Mouse (Mus musculus) layer of hippocampus, adult 18-20 months (tissue): ENCODE data around the gene H2-Ob. TPM values are rescaled to one million over a fixed set of nuclear protein-coding genes. Genes with fewer than 3 reads are reported as not detected.

ENCODE experiments used
- DNase-seq, 2 experiments: peaks; one replicate each; pipeline ENCODE4 v3.0.0; 2022; ENCODE audit warnings: low spot score in 2 of 2
- total RNA-seq, 2 experiments: library from RNA; stranded (reverse); gene quantifications; 2 replicates each; pipeline ENCODE4 v1.2.3; 2021

The H2-Ob gene
- total RNA-seq, 2 experiments from 2014 or later, result 0.20 to 0.37 TPM

DNA sequence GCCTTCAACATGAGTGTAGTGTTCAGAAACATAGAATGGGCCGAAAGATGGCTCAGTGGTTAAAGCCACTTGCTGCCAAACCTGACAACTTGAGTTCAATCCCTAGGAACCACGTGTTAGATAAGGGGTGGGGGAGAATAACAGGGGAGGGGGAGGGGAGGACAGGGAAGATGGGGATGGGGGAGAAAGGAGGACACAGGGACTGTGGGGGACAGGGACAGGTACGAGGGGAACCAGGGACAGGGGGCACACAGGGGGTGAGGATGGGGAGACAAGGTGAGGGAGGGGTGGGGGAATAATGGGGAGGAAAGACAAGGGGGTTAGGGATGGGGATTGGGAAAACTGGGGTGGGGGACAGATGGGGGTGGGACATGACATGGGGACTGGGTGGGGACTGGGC, 1.7 kb downstream of the H2-Ob start:
- no peak for DNase-seq

DNA sequence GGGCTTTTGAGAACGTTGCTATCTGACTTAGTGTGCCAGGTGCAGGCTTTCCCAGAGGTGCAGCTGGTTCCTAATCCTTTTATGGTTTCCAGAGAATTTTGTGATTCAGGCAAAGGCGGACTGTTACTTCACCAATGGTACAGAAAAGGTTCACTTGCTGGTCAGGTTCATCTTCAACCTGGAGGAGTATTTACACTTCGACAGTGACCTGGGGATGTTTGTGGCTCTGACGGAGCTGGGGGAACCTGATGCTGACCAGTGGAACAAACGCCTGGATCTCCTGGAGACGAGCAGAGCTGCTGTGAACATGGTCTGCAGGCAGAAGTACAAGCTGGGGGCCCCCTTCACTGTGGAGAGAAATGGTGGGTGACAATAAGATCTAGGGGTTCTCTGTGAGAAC, 2.2 kb downstream of the H2-Ob start:
- no peak for DNase-seq

DNA sequence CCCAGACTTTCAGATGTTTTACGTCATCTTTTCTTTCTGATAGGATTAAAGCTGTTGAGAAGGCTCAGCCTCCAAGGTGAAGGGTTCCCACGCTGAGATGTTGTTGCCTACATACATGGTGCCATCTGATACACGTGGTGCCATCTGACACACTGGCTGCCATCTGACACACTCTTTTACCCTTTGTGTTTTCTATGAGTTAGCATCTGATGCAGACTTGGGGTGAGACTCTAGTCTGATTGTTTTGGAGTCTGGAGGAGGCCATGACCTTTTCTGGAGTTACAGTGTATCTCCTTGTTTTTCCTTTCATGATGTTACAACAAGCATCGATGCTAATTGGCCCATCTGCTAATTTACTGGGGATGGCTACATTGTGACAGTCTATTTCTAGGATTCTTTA, 6.0 kb downstream of the H2-Ob start:
- peak in 1 of 2 experiments; percentile 59 for DNase-seq

DNA sequence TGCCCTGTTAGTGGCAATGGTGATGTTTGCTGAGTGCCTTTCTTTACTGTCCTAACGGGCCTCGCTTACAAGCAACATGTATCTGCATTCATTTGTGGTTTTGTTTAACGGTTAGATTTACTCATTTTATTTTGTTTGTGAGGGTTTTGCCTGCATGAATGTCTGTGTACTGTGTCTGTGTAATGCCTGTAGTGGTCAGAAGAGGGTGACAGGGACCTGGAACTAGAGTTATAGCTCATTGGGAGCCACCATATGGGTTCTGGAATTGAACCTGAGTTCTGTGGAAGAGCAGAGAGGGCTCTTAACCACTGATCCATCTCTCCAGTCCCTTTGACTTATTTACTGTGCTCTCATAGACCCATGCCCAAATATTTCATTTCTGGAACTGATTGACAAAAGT, 8.3 kb downstream of the H2-Ob start:
- no peak for DNase-seq

- DNase-seq, result no peak
These were observed 10.1 kb downstream of the H2-Ob start for GRCm38 (mm10) chr17:34248764-34249163.

DNA sequence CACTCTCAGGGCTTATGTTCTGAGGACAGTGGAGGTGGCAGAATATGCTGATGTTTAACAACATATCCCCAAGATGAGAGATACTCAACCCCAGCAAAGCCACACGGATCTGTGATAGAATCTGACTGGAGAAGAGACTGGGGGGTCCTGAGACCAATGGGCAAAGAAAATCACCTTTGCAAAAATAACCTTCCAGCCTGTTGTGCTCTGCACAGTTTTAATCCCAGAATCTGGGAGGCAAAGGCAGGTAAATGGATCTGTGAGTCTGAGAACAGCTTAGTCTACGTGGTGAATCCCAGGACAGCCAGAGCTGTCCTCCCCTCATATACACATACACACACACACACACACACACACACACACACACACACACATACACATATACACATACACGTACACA, 10.7 kb downstream of the H2-Ob start:
- no peak for DNase-seq

DNA sequence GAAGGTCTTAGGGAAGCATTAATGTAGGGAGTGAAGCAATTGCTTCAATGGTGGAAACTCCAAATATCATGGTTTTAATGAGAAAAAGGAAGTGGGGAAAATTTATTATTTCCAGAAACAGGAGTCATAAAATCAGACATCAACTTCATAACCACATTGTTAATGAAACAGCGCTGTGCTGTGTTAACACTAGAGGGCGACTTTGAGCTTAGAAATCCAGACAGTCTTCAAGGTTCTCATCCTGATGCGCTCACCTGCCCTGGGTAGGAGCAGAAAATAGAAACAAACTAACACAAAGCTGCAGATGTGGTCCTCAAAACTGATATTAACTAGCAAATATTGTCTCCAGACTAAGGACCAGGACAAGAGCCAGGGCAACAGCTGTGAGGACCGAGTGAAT, 11.2 kb downstream of the H2-Ob start:
- DNase-seq, result peak; percentile 19 to 73

DNA sequence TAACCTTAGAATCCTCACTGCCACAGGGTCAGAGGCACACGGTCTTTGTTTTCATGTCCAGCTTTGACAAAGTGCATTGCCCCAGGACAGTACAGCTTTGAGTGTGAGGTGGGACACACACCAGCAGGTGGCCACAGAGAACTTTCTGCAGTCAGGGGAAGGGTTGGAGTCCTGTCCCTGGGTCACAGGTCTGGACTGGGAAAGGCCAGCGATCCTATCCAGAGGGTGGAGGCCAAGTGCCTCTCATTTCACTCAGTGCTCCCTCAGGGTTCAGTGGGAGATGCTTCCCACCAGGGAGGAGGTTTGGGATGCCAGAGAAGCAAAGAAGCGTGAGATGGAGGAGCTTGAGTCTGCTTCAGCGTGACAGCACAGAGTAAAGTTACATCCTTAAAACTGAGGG, 13.0 kb downstream of the H2-Ob start:
- DNase-seq, result no peak

DNA sequence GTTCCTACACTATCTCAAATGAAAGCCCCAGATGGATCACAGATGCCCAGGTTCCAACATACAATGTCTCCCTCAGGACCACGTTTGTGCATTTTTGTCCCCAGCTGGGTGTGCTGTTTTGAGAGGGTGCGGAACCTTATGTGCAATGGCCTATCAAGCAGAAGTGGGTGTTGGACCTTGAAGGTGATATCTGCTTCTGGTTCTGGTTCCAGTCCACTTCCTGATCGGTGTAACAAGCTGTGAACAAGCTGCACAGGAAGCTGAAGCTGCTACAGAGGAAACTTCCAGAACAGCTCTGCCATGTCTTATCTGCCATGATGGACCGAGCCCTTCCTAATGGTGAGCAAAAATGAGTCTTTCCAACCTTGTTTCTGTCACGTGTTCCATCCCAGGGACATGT, 17.8 kb downstream of the H2-Ob start:
- DNase-seq, result no peak

GRCm38 (mm10) chr17:34257594-34258375, 19.1 kb downstream of the H2-Ob start, which contains the start of gene H2-Ab1:
Gene H2-Ab1, plus strand, starts transcription at chr17:34257689.
- peak; percentile 63 to 89 for DNase-seq

DNA sequence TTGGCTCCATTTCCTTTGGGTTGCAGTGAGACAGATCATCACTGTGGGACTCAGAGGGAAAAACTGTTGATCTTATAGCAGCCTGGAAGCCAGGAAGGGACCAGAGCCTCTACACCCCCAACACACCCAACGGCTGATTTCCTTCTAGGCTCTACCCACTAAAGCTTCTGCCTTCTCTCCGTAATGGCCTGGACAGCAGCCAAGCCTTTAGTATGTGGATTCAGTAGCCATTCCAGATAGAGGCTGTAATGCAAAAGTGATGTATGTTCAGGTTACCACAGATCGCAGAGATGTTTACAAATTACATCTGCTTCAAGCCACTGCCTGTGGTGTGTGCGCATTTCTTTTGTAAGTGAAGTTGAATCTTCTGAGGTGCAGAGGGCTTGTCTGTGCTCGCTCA, 21.8 kb downstream of the H2-Ob start:
- DNase-seq, result no peak

DNA sequence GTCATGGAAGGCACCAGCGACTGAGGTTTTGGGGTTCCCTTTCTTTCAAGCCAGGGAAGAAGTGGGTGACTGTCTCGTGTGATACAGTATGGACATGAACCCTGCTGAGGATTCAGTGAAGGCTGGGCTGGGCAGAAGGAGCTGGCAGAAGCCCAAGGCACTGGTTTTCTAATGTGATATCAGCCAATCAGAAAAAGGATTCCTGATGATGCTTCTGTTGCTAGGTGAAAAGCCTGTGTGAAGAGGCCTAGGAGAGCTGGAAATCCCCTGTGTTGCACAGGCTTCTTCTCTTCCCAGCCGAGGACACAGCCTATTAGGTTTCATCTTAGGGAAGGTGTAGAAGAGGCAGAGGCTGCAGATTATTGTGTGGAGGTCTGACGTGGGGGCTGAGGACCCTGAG, 22.8 kb downstream of the H2-Ob start:
- DNase-seq, result peak in 1 of 2 experiments; percentile 88

DNA sequence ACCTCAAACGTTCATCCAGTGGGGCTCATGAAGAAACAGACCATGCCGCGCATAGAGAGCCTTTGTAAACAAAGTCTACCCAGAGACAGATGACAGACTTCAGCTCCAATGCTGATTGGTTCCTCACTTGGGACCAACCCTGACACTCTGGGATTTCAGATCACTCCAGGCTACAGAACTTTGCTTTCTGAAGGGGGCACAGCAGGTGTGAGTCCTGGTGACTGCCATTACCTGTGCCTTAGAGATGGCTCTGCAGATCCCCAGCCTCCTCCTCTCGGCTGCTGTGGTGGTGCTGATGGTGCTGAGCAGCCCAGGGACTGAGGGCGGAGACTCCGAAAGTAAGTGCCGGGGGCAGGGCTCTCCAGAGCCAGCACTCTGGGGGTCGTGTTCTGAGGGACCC, 24.4 kb downstream of the H2-Ob start:
- peak; percentile 57 to 90 for DNase-seq

GRCm38 (mm10) chr17:34263811-34264371, 25.2 kb downstream of the H2-Ob start:
- DNase-seq, result no peak

DNA sequence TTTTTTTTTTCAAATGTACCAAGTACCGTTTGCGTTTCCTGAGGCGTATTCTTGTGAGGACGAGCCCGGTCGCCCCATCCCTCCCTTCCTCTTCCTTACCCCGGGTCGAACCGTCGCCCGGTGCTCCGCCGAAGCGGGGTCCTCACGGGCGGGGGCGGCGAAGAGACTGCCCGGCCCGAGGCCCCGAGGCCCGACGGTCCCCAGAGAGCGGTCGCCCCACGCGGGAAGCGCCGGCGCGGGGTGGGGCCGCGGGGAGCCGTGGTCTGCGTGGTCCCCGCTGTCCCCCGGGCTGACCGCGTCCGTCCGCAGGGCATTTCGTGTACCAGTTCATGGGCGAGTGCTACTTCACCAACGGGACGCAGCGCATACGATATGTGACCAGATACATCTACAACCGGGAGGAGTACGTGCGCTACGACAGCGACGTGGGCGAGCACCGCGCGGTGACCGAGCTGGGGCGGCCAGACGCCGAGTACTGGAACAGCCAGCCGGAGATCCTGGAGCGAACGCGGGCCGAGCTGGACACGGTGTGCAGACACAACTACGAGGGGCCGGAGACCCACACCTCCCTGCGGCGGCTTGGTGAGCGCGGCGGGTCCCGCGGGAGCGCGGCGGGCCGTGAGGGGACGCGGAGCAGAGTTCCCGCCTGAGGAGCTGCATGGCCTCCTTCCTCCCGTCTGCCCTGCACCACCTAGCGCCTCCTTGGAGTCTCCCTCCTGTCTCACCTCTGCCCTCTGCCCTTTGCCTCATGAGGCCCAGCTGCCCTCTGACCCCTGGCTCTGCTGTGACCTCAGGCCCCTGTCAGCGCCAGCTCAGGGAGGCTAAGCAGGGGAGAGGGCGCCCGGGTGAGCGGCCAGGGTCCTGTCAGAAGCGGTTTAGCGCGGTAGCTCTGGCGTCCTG, 26.0 kb downstream of the H2-Ob start:
- no peak for DNase-seq

- no peak for DNase-seq
These were observed 29.6 kb downstream of the H2-Ob start for GRCm38 (mm10) chr17:34268262-34268661.

DNA sequence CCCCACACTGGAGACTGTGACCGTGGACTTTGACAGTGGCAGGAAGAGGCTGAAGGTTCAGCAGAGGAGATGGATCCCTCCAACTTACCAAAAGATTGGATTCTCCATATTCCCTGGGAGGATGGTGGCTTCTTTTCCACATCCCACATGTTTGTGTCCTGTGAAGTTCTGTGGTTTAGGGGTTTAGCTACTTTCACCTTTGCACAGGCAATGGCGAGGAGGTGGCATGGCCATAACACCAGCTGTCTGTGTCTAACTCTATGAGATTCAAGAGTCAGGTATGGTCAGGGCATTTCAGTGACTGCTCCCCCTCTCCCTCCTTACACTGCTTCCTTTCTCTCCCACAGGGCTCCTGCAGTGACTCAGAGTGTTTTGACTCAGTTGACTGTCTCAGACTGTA, 30.0 kb downstream of the H2-Ob start:
- no peak for DNase-seq

DNA sequence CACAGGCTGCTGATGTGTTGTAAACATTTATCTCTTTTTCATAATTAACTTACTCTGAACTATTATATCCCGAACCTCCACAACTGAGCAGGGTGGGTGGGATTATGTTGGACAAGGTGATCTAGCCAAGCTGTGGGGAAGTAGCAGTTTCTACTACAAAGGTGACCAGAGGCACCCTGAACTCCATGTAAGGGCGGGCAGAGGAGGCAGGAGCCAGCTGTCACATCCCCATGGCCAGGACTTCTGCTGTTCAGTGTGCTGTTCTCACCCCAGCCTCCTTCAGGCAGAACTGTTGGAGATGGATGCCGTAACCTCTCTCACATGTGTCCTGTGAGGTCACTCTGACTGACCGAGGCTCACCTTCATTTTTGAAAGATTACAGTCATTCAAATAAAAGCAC, 31.1 kb downstream of the H2-Ob start:
- DNase-seq, result no peak

- DNase-seq, result no peak
These were observed 31.5 kb downstream of the H2-Ob start for GRCm38 (mm10) chr17:34270230-34270629.

GRCm38 (mm10) chr17:34270940-34271339, 32.2 kb downstream of the H2-Ob start:
- no peak for DNase-seq

DNA sequence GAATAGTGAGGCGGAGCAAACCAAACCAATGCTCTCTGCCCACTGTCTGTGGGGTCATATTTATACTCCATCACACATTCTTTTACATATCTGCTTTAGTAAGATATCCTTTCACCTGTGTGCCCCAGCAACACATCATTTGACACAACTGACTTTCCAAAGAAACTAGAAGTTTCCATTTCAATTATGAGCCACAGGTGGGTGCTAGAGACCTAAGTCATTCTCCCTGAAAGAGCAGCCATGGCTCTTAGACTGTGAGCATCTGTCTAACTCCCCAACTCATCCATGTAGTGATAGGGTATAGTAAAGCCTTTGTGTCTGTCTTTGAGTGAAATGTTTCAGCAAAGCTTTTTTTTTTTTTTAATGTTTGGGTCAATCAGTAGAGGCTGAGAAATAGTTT, 33.4 kb downstream of the H2-Ob start:
- no peak for DNase-seq

GRCm38 (mm10) chr17:34280499-34281038, 41.9 kb downstream of the H2-Ob start:
- no peak for DNase-seq
